Mouse (Mus musculus): Measurements from ENCODE around the gene Btg4. TPM values are rescaled to one million over a fixed set of nuclear protein-coding genes. Genes with fewer than 3 reads are reported as not detected.
A peak's percentile ranks its signal among the peaks of the same experiment; 100 is the strongest.

Gene Btg4
- total RNA-seq (2021) = not detected

GRCm38 (mm10) chr9:51060601-51061000 is at the start of gene Btg4:
Btg4 (plus strand) TSS chr9:51060901.
- intact Hi-C loops (cut with DNase I) = no loop called here
- no peak for DNase-seq

- DNase-seq = no peak
- intact Hi-C loops (cut with DNase I) = loop anchor here (5.0 kb wide), 1 partner anchor 39 kb away; no protein-coding TSS in a partner anchor
These were observed 47.1 kb upstream of the Btg4 start for GRCm38 (mm10) chr9:51013644-51014043.

DNA sequence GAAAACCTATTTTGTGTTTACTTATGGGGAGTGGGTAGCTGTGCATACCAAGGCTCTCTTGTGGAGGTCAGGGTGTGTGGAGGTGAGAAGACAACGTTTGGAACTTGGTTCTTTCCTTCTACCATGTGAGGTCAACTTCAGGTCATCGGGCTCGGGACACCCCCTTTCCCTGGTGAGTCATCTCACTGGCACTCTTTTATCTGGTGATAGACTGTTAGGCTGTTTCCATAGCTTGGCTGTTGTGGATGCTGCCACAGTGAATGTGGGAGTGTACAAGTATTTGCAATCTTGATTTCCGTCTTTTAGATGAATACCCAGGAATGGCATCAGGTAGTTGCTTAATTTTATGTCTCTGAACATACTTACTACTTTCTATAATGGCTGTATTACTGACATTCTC is 45.0 kb upstream of the Btg4 start:
- DNase-seq = no peak
- intact Hi-C loops (cut with DNase I) = no loop called here

DNA sequence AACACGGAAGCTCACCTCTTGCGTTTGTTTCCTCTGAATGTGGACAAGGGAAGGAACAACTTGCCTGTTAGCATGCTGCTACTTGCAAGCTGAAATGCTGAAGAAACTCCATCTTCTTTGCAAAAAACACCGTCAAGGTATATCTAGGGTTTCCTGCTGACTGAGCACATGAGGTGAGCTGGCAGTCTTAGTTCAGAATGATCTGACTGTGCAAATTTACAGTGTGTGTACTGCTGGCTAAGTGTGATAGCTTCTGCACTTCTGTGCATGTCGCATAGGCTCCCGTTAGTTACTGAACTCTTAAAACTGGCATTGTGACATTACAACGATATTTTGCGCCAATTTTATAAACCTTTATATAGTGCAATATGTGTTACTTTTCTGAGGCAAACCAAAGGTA is 41.0 kb upstream of the Btg4 start:
- intact Hi-C loops (cut with DNase I) = no loop called here
- no peak for DNase-seq

DNA sequence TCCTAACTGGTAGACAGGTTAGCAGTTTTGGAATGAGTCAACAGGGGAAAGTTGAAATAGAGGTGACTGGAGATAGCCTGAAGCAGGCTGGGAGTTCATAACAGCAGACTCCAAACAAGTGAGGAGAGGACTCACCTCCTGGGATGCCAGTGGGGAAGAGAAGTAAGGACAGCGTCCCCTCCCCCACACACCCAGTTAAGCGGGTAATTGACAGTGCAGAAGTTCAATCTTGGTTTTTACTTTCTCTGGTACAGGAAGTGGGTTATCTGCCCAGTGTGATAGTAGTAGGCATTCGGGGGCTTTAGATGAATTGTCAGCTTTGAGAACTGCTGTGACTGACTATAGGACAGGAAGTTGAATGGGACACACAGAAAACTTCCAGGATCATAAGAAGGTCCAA is 40.4 kb upstream of the Btg4 start:
- intact Hi-C loops (cut with DNase I) = no loop called here
- no peak for DNase-seq

GRCm38 (mm10) chr9:51021123-51021795 is 39.4 kb upstream of the Btg4 start:
- no peak for DNase-seq
- intact Hi-C loops (cut with DNase I) = no loop called here

DNA sequence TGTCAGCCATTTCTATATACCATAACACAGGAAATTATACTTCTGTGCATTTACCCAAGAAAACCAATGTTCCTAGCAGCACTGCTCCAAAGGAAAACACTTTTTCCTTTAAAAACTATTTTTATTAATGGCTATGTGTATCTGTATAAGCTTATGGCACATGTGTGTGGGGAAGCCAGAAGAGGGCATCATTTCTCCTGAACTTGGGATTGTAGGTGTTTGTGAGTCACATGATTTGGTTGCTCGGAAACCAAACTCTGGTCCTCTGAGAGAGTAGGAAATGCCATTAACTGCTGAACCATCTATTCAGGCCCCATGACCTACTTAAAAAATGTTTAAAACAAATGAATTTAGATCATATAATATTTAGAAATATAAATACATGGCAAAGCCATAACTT is 33.7 kb upstream of the Btg4 start:
- no peak for DNase-seq
- intact Hi-C loops (cut with DNase I) = no loop called here

- intact Hi-C loops (cut with DNase I) = no loop called here
- DNase-seq = no peak
These were observed 30.6 kb upstream of the Btg4 start for GRCm38 (mm10) chr9:51030147-51030546.

DNA sequence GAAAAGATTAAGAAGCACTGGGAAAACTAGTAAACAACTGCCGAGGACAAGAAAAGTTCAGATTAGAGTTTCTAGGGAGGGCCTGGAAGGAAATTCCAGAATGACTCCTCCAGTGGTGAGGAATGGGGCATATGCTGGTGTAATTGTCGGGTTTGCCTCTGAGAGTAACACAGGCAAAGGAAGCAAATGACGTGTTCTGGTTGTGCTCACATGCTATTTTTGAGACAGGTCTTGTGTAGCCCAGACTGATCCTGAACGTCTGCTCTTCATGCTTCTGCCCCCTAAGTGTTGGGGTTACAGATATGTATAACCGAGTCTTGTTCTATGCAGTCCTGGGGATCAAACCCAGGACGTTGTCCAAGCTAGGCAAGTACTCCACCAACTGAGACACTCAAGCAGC is 29.1 kb upstream of the Btg4 start:
- intact Hi-C loops (cut with DNase I) = no loop called here
- DNase-seq = no peak

DNA sequence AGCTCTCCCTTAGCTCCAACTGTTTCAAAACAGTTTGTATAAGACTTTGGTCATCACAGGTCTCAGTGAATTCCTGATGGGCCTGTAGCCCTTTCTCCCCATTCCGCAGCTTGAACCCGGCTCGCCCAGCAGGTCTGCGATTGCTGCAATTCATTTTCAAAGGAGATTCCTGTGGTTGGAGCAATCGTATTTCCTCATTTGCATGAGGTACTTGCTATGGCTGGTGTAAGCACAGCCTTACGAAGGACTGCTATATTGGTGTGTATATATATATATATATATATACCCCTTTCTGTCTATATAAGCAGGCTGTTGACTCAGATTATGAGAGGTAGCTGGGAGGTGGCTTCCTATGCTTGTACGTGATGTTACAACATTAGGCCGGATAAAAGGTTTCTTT is 28.4 kb upstream of the Btg4 start:
- intact Hi-C loops (cut with DNase I) = no loop called here
- no peak for DNase-seq

DNA sequence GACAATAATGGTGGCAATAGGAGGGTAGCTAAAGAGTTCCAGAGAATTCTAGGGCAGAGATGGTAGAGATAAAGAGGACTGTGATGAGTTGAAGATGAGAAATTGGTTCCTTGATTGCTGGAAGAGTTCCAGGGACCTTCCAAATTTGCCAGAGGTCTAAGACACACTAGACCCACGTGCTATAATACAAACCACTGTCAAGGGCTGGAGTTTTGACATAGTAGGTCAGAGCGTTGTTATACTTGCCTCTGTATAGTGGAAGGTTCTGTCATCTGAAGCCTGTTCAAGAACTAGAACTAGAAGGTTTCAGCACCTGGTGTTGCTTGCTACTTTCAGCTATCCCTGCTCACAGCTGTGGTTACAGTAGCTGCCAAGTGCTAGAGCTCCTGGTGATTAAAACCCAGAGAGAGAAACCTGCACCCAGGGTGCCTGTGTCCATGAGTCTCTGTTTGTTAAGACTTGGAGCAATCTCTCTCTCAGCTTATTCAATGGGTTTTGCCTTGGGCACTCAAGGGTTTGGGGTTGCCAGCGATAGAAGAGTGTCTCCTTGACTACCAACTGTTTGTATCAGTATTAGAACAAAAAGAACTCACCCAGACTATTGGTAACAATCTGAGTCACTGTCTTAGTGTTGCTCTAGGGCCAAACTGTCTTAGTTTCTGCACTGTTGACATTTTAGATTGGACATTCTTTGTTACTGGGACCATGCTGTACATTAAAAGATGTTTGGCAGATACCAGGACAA is 27.7 kb upstream of the Btg4 start:
- intact Hi-C loops (cut with DNase I) = no loop called here
- DNase-seq = no peak

DNA sequence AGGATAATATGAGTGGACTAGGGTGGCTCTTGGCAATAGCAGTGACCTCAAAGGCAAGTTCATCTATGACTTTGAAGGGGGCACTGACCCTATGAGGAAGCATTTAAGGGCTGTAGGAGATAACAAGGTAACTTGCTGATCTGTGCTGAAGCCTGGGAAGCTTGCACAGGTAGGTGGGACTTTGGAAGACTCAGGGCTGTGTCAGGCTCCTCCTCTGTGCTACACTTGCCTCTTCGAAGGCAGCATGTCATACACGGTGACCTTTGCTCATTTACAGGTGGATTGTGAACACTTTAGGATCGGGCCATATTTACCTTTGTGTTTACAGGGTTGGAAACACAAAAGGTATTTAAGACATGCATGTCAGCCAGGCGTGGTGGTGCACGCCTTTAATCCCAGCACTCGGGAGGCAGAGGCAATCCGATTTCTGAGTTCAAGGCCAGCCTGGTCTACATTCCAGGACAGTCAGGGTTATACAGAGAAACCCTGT is 19.2 kb upstream of the Btg4 start:
- intact Hi-C loops (cut with DNase I) = no loop called here
- no peak for DNase-seq

GRCm38 (mm10) chr9:51042136-51042535 is 18.6 kb upstream of the Btg4 start:
- DNase-seq = no peak
- intact Hi-C loops (cut with DNase I) = no loop called here

- DNase-seq = peak; percentile 11 to 36
- intact Hi-C loops (cut with DNase I) = loop anchor here (5.0 kb wide), 1 partner anchor 40 kb away; no protein-coding TSS in a partner anchor
These were observed 8.5 kb upstream of the Btg4 start for GRCm38 (mm10) chr9:51052180-51052579.

GRCm38 (mm10) chr9:51056360-51057324 is 4.1 kb upstream of the Btg4 start:
- intact Hi-C loops (cut with DNase I) = no loop called here
- DNase-seq = peak; percentile 13 to 26

GRCm38 (mm10) chr9:51058951-51059521 is 1.7 kb upstream of the Btg4 start:
- no peak for DNase-seq
- intact Hi-C loops (cut with DNase I) = no loop called here

DNA sequence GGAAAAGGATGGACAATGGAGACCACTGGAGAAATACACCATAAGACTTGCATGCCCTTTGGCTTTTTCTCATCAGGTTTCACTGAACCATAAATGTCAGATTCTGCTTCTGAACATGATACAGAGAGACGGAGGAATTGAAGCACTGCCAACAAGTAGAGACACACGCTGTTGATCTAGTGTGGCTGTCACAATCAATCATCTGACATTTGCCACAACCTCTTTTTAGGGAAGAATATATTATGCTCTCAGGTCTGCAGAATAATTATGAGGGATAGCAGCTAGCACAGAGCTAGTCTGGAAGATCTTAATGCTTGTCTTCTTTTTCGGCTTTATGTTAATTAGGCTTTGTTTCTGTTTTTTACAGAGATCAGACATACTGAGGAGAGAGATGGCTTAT is 7.5 kb downstream of the Btg4 start:
- intact Hi-C loops (cut with DNase I) = no loop called here
- DNase-seq = no peak

DNA sequence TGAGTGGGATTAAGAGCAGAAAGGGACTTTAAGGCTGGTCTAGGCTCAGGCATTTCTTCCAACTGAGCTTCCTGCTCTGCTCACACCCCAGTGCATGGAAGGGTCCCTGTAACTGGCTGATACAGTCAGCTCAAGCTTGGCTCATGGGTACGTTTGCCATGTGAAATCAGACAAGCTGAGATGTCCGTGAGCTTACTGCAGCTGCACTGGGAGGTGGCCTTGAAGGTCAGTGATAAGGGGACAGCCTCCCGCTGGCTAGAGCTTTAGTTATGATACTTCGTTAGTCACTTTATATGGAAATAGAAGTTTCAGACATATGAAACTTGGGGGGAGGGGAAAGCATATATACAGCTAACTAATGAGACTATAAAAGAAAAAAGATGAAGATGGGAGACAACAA is 10.1 kb downstream of the Btg4 start:
- intact Hi-C loops (cut with DNase I) = no loop called here
- DNase-seq = no peak

DNA sequence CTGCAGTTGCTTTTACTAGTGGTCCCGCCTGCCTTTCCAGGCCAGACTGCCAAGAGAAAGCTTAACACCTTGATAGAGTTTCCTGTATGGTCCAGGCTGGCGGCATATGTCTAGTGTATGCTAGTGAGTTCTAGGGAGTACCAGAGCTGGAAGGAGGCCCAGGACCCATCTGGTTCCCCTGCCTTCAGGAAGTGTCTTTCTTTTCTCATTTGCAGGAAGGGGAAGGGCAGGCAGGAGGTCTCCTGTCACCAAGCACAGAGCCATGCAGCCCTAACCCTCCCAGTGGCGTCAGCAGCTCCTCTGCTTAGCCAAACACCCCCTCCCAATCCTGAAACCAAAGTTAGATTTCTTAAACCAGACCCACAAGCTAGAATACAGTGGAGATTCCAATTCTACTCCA is 15.1 kb downstream of the Btg4 start:
- peak; percentile 34 to 44 for DNase-seq
- intact Hi-C loops (cut with DNase I) = loop anchor here (5.0 kb wide), 1 partner anchor 72 kb away; no protein-coding TSS in a partner anchor

DNA sequence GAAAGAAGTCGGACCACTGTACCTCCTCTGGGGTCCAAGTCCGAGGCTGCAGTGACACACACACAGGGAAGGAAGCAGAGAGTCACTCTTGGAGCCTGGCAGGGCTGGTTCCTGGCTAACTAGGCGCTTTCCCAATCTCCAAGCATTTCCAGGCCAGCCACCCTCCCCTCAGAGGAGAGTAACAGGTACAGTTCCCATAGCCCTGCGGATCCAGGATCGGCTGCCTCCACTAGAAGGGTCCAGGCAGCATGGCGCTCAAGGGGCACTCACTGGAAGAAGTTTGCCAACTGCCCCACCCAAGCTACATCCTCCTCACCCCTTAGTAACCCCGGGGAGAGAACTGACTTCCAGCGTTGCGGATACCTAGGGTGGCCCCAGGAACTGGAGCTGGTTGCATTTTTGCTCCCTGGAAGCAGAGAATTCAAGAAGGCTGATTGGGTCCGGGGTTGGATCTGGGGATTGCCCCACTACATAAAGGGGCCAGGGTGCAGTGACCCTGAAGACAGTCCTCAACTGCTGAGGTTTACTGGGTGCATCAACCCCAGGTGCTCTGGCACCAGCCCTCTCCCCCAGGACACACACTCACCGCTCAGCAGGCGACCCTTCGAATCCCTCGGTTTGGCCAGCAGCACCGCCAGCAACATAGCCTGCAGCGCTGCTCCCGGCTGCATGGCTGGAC is 15.7 kb downstream of the Btg4 start:
- peak; percentile 21 to 39 for DNase-seq
- intact Hi-C loops (cut with DNase I) = loop anchor here (5.0 kb wide), 1 partner anchor 71 kb away; no protein-coding TSS in a partner anchor

All from heart, postnatal 10 days (tissue).